Mouse (Mus musculus) midbrain, embryonic 14.5 days (tissue): ENCODE results near the gene Sfxn5. TPM values are rescaled to one million over a fixed set of nuclear protein-coding genes. Genes with fewer than 3 reads are reported as not detected.

Experiments
- ATAC-seq: fragments of 200-750 bp; cut with Nextera tagmentation; 2 replicates; pipeline ENCODE4 v1.8.0; 2017; ENCODE audit warnings: moderate number of reproducible peaks, moderate library complexity; ENCODE audit not compliant: low FRiP score, low TSS enrichment
- DNase-seq: peaks from one replicate; pipeline ENCODE4 v3.0.0-alpha.2; 2015
- H3K27ac ChIP-seq: fragments of 300-500 bp; sonication (generic); replicated peaks from 2 replicates; pipeline ENCODE4 v1.5.1; 2014; ENCODE audit warnings: mild to moderate bottlenecking, low read depth, low read length, moderate library complexity
- H3K27me3 ChIP-seq: fragments of 300-500 bp; sonication (generic); 2 replicates; pipeline ENCODE4 v1.6.1; 2014; ENCODE audit warnings: low read length, control low read depth, mixed read lengths; ENCODE audit not compliant: control insufficient read depth, insufficient read depth
- H3K36me3 ChIP-seq: fragments of 300-500 bp; sonication (generic); 2 replicates; pipeline ENCODE4 v1.6.1; 2014; ENCODE audit warnings: low read length, control low read depth; ENCODE audit not compliant: control insufficient read depth, insufficient read depth
- H3K4me1 ChIP-seq: fragments of 300-500 bp; sonication (generic); 2 replicates; pipeline ENCODE4 v1.6.1; 2014; ENCODE audit warnings: mild to moderate bottlenecking, antibody characterized with exemption, low read length, control low read depth; ENCODE audit not compliant: control insufficient read depth, insufficient read depth
- H3K4me2 ChIP-seq: fragments of 300-500 bp; sonication (generic); 2 replicates; pipeline ENCODE4 v1.6.1; 2014; ENCODE audit warnings: mild to moderate bottlenecking, low read length, moderate library complexity
- H3K4me3 ChIP-seq: fragments of 300-500 bp; sonication (generic); replicated peaks from 2 replicates; pipeline ENCODE4 v1.5.1; 2014; ENCODE audit warnings: low read depth, low read length
- H3K9ac ChIP-seq: fragments of 300-500 bp; sonication (generic); replicated peaks from 2 replicates; pipeline ENCODE4 v1.6.1; 2014; ENCODE audit warnings: mild to moderate bottlenecking, low read length, moderate library complexity
- H3K9me3 ChIP-seq: fragments of 300-500 bp; sonication (generic); 2 replicates; pipeline ENCODE4 v1.6.1; 2016; ENCODE audit warnings: low read length, control low read depth, mixed read lengths; ENCODE audit not compliant: control insufficient read depth
- whole genome bisulfite sequencing: fragments of 180-500 bp; shearing (Covaris S2); extraction: QIAGEN DNeasy Blood & Tissue Kit; methylation state at CpG from one replicate; pipeline ENCODE4 v1.1.7; 2014; 5-methylcytosine and 5-hydroxymethylcytosine counted together
- polyA plus RNA-seq: library from polyadenylated mRNA; unstranded; fragments of >200 nt; fragmentation: Nextera tagmentation; extraction: Ambion mirVana; gene quantifications from 2 replicates; pipeline ENCODE4 v1.2.1, GENCODE M21; 2014

The Sfxn5 gene
- polyA plus RNA-seq, 1 experiment from 2014 or later = 15.6 TPM

DNA sequence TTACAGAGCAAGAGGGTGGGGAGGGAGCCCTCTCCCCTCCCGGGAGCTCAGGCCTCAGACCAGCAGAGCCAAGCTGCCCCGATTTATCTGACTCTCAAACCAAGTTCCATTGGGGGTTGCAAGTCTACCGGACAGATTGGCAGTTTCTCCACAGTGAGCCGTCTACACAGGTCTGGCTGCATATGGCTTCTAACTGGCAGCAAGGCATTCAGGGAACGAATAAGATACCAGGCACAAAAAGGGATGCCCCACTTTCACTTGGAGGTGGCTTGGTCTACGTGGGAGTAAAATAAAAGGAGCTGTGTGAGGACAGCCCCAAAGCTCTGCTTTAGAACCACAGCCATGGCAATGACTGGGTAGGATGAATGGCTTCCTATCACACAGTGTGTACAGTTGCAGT lies 67.2 kb downstream of the Sfxn5 start:
- no peaks in the 10 kb centered on the region for H3K36me3 ChIP-seq
- DNase-seq (no peak), ATAC-seq (no peak)
- no peaks in the 10 kb centered on the region for H3K9me3 ChIP-seq
- no peak overlapping the region for H3K4me3 ChIP-seq
- WGBS = 40% methylated on average over 6 of the region's 6 CpGs
- H3K4me2 ChIP-seq = no peak overlapping the region
- H3K27ac ChIP-seq = no peak overlapping the region
- H3K4me1 ChIP-seq = peaks cover 13% of the 10 kb centered on the region
- H3K9ac ChIP-seq = no peak overlapping the region
- no peaks in the 10 kb centered on the region for H3K27me3 ChIP-seq

DNA sequence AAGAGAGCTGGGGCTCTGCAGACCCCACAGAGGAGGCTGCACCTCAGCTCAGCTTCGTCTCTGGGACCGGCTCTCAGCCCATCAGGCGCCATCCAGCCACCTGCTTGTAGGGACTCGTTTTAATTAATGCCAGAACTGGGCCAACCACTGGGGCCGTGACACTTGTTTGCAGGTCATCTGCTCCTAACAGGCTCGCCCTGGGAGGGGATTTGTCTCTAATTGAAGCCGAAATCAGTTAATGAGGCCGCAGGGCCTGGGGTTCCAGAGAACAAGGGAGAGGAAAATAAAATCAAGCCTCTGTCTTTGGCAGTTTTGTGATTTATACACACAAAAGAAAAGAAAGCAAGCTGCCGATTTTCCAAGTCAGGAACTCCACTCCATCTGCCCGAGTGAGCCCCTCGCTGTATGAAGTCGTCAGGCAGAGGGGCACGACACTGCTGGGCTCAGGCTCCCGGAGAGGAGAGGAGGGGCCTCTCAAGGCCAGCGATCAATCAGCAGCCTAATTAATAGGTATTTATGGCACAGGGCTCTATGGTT lies 68.2 kb downstream of the Sfxn5 start:
- Histone ChIP-seq H3K27ac (peak overlapping the region; percentile 52), H3K4me1 (peaks cover 13% of the 10 kb centered on the region), H3K9ac (peak overlapping the region; percentile 26; the same call in 1 of the 2 replicates), H3K36me3 (no peaks in the 10 kb centered on the region), H3K4me3 (no peak overlapping the region), H3K27me3 (no peaks in the 10 kb centered on the region), H3K9me3 (no peaks in the 10 kb centered on the region), H3K4me2 (peak overlapping the region; percentile 21; the same call in 1 of the 2 replicates)
- DNase-seq (peak; percentile 50), ATAC-seq (0 out of 2 replicates have a peak, but pooled peaks have one; percentile 37)
- WGBS = 5% methylated on average over 15 of the region's 15 CpGs

DNA sequence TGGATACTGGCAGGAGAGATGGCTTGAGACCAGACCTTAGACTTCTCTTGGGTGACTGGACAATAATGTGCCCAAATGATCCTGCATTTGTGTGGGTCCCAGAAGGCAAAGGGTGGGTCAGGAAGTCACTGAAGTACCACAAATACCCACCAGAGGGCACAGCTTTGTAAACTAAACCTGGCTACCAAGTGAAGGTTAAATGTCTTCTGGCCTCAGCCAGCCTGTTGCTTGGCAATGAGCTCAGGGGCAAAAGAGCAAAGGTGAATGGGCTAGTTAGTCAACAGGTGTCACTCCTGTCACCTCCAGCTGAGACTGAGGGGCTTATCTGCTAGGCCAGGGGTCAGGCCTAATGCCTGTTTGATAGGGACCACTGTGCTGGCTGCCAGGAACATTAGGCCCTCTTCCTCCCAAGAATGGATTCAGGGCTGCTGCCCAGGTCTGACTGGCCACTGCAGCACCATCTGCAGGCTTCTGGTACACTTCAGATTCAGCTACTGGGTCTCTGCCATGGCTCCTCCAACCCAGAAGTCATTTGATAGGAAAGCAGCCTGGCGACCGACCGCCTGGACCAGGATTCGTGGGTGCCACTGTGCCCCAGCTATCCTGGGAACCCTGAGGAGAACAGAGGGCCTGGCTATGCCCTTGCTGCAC lies 70.2 kb downstream of the Sfxn5 start:
- WGBS = 98% methylated on average over 4 of the region's 4 CpGs
- H3K9me3 ChIP-seq = no peaks in the 10 kb centered on the region
- ATAC-seq (no peak), DNase-seq (peak; percentile 72)
- no peak overlapping the region for H3K4me2 ChIP-seq
- no peak overlapping the region for H3K27ac ChIP-seq
- H3K27me3 ChIP-seq = no peaks in the 10 kb centered on the region
- peaks cover 20% of the 10 kb centered on the region for H3K4me1 ChIP-seq
- H3K4me3 ChIP-seq = no peak overlapping the region
- H3K9ac ChIP-seq = no peak overlapping the region
- H3K36me3 ChIP-seq = no peaks in the 10 kb centered on the region

DNA sequence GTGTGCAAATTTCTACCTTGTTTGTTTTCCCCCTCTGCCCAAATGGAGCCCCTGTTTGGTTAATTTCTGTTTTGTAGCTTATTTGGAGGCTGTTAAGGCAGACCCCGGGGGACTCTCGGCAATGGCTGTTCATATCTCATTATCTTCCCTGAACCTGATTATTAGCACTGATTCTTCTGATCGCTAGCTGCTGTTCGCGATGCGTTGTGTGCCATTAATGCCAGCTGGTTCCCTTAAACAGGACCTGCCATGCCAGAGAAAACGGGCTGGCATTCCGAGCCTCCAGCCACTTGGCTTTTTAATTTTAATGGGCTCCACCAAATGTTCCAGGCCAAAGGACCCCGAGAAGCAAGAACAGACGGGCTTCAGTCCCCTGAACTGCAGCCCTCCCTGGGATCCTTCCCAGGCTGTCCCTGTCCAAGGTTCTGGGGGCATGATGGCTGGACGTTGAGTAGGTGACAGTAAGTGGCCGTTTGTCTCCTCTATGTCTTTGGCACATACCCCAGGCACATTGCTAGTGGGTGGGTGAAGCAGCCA lies 74.1 kb downstream of the Sfxn5 start:
- WGBS = 56% methylated on average over 12 of the region's 12 CpGs
- no peak overlapping the region for H3K4me2 ChIP-seq
- H3K36me3 ChIP-seq = no peaks in the 10 kb centered on the region
- DNase-seq (peak; percentile 34), ATAC-seq (no peak)
- H3K9ac ChIP-seq = no peak overlapping the region
- no peaks in the 10 kb centered on the region for H3K27me3 ChIP-seq
- H3K9me3 ChIP-seq = no peaks in the 10 kb centered on the region
- no peak overlapping the region for H3K4me3 ChIP-seq
- no peak overlapping the region for H3K27ac ChIP-seq
- H3K4me1 ChIP-seq = peaks cover 8% of the 10 kb centered on the region; the same call in 1 of the 2 replicates

DNA sequence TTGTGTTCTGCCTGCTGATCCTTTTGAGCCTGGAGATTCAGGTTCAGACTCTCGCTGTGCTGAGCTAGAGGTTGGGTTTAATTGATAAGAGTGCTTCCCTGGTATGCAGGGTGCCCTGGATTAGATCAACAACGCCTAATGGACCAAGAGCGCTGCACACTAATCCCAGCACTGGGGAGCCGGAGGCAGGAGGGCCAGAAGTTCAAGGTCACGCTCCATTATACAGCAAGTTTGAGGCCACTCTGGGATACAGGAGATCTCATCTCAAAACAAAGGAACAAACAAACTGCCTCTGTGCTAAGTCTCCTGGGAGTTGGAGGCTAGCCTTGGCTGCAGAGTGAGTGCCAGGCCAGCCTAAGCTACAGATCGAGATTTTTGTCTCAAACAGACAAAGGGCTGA lies 77.6 kb downstream of the Sfxn5 start:
- no peak overlapping the region for H3K4me3 ChIP-seq
- no peak overlapping the region for H3K9ac ChIP-seq
- no peaks in the 10 kb centered on the region for H3K27me3 ChIP-seq
- 54% methylated on average over 6 of the region's 6 CpGs for WGBS
- no peaks in the 10 kb centered on the region for H3K9me3 ChIP-seq
- H3K27ac ChIP-seq = no peak overlapping the region
- ATAC-seq = no peak
- H3K36me3 ChIP-seq = no peaks in the 10 kb centered on the region
- H3K4me2 ChIP-seq = no peak overlapping the region
- peaks cover 8% of the 10 kb centered on the region; the same call in 1 of the 2 replicates for H3K4me1 ChIP-seq
- DNase-seq = no peak

DNA sequence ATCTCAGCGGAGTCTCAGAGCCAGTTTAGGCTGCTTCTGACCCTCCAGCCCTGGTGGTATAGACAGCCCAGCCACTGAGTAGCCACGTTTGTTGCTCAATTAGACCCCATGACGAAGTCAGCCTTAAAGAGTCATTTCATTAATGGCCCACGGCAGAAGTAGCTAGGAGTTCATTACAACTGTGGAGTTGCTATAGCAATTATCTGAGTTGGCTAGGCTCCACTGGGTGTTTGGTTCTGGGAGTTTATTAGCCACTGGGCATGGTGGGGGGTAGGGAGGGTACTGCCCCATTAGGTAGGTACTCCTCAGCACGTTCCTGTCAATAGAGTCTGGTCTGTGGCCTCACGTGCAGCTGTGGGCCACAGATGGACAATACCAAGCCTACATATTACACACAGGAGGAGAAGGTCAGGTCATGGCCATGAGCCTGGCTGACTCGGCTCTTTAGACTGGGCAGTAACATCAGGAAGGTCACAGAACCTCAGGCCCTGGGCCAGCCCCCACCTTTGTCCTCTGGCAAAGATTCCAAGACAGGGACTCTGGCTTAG lies 79.2 kb downstream of the Sfxn5 start:
- Histone ChIP-seq H3K27ac (no peak overlapping the region), H3K27me3 (no peaks in the 10 kb centered on the region), H3K4me1 (peaks cover 3% of the 10 kb centered on the region; the same call in 1 of the 2 replicates), H3K36me3 (no peaks in the 10 kb centered on the region), H3K4me3 (no peak overlapping the region), H3K4me2 (no peak overlapping the region), H3K9ac (no peak overlapping the region), H3K9me3 (no peaks in the 10 kb centered on the region)
- ATAC-seq = no peak
- peak; percentile 43 for DNase-seq
- 65% methylated on average over 7 of the region's 7 CpGs for WGBS

DNA sequence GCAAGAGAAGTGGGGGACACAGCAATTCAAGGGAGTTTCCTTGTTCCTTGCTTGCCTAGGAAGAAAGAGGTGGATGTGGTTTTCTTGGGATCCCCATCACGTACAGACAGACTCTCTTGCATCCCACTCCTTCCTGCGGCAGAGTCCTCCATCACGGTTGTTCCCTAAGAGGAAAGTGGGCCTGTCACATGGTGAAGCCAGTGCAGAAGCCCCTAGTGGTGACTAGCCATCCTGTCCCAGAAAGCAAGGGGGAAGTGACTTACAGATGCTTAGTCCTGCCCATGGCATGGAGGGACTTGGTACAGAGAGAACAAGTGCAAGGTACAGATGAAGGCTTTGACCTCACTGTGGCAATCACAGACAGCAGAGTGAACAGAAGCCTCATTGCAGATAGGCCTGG lies 79.9 kb downstream of the Sfxn5 start:
- 79% methylated on average over 3 of the region's 3 CpGs for WGBS
- H3K9ac ChIP-seq = no peak overlapping the region
- H3K4me2 ChIP-seq = no peak overlapping the region
- H3K27ac ChIP-seq = no peak overlapping the region
- ATAC-seq (no peak), DNase-seq (no peak)
- H3K9me3 ChIP-seq = no peaks in the 10 kb centered on the region
- H3K4me3 ChIP-seq = no peak overlapping the region
- H3K27me3 ChIP-seq = no peaks in the 10 kb centered on the region
- H3K4me1 ChIP-seq = no peaks in the 10 kb centered on the region
- no peaks in the 10 kb centered on the region for H3K36me3 ChIP-seq

DNA sequence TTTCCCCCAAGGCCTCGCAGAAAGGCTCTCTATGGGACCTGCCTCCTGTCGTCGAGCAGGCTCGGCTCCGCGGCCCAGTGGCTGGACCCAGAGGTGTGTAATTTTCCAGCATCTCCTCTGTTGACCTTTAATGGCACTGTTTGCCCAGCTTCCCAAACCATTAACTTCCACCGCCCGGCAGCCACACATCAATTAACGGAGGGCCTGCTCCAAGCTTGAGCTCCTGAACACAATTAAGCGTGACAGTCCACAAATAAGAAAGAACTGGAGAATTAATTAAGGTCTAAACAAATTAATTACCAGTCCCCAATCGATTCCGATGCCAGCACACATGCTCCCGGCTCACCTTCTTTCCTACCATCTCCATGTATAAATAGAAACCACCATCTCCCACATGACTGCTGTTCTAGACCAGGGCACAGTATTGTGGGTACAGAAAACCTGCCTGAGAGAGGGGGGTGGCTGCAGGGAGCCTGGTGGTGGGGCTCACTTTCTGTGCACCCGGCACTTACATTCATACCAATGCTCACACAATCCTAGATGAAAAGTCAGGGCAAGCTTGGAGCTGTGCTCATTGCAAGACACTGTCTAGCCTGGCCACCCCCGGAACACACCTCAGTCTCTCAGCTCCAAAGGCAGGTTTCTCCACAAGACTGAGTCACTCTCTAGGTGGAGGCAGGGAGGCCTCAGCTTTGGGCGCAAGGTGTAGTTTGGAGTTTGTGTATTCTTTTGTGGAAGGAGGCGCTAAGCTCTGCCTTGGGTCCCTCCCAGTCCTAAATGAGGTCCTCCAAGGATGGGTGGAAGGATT lies 80.8 kb downstream of the Sfxn5 start:
- Histone ChIP-seq H3K36me3 (no peaks in the 10 kb centered on the region), H3K4me2 (no peak overlapping the region), H3K9me3 (no peaks in the 10 kb centered on the region), H3K9ac (no peak overlapping the region), H3K27me3 (no peaks in the 10 kb centered on the region), H3K27ac (no peak overlapping the region), H3K4me3 (no peak overlapping the region), H3K4me1 (no peaks in the 10 kb centered on the region)
- DNase-seq (no peak), ATAC-seq (no peak)
- 73% methylated on average over 17 of the region's 17 CpGs for WGBS
